Mouse (Mus musculus) intestine, embryonic 16.5 days (tissue): ENCODE results near the gene Fzd2. TPM values are rescaled to one million over a fixed set of nuclear protein-coding genes. Genes with fewer than 3 reads are reported as not detected.
A peak's percentile ranks its signal among the peaks of the same experiment; 100 is the strongest.

ENCODE experiments used
- ATAC-seq: fragments of 200-750 bp; cut with Nextera tagmentation; 2 replicates; pipeline ENCODE4 v1.8.0; 2017; ENCODE audit warnings: moderate TSS enrichment, moderate library complexity
- H3K27ac ChIP-seq: fragments of 300-500 bp; sonication (generic); 2 replicates; pipeline ENCODE4 v1.5.1; 2014; ENCODE audit warnings: mild to moderate bottlenecking, low read length
- H3K27me3 ChIP-seq: fragments of 300-500 bp; sonication (generic); replicated peaks from 2 replicates; pipeline ENCODE4 v1.6.1; 2014; ENCODE audit warnings: low read length, control low read depth, mixed read lengths; ENCODE audit not compliant: control insufficient read depth, insufficient read depth
- H3K36me3 ChIP-seq: fragments of 300-500 bp; sonication (generic); 2 replicates; pipeline ENCODE4 v1.6.1; 2014; ENCODE audit warnings: low read length, control low read depth; ENCODE audit not compliant: control insufficient read depth, insufficient read depth
- H3K4me1 ChIP-seq: fragments of 300-500 bp; sonication (generic); 2 replicates; pipeline ENCODE4 v1.6.1; 2014; ENCODE audit warnings: low read length, control low read depth, mixed read lengths; ENCODE audit not compliant: control insufficient read depth, insufficient read depth
- H3K4me2 ChIP-seq: fragments of 300-500 bp; sonication (generic); 2 replicates; pipeline ENCODE4 v1.6.1; 2014; ENCODE audit warnings: low read depth, low read length, control low read depth
- H3K4me3 ChIP-seq: fragments of 300-500 bp; sonication (generic); 2 replicates; pipeline ENCODE4 v1.5.1; 2014; ENCODE audit warnings: mild to moderate bottlenecking, low read length
- H3K9ac ChIP-seq: fragments of 300-500 bp; sonication (generic); 2 replicates; pipeline ENCODE4 v1.6.1; 2014; ENCODE audit warnings: low read depth, low read length
- H3K9me3 ChIP-seq: fragments of 300-500 bp; sonication (generic); 2 replicates; pipeline ENCODE4 v1.6.1; 2016; ENCODE audit warnings: low read length, control low read depth; ENCODE audit not compliant: control insufficient read depth
- WGBS: fragments of 180-500 bp; shearing (Covaris S2); extraction: QIAGEN DNeasy Blood & Tissue Kit; methylation state at CpG from one replicate; pipeline ENCODE4 v1.1.7; 2014; 5-methylcytosine and 5-hydroxymethylcytosine counted together
- polyA plus RNA-seq: library from polyadenylated mRNA; unstranded; fragments of >200 nt; fragmentation: Nextera tagmentation; extraction: Ambion mirVana; gene quantifications from 2 replicates; pipeline ENCODE4 v1.2.1, GENCODE M21; 2015

The Fzd2 gene
- polyA plus RNA-seq, 1 experiment from 2014 or later, result 9.4 TPM

GRCm38 (mm10) chr11:102579165-102580033, 24.8 kb upstream of the Fzd2 start, which contains the start of gene Gm11627:
Gene Gm11627 (minus strand): TSS chr11:102579461.
- peak; percentile 71 for ATAC-seq
- 19% methylated on average over 23 of the region's 23 CpGs for WGBS

GRCm38 (mm10) chr11:102580034-102580330, 24.2 kb upstream of the Fzd2 start:
- Histone ChIP-seq H3K27ac (peak overlapping the region; percentile 88), H3K4me2 (peak overlapping the region; percentile 57), H3K4me1 (peaks cover 23% of the 10 kb centered on the region), H3K9ac (peak overlapping the region; percentile 71), H3K27me3 (no peaks in the 10 kb centered on the region), H3K9me3 (no peaks in the 10 kb centered on the region), H3K36me3 (no peaks in the 10 kb centered on the region), H3K4me3 (peak overlapping the region; percentile 39)
- WGBS, result 68% methylated on average over 3 of the region's 3 CpGs
- ATAC-seq, result no peak

More at GRCm38 (mm10) chr11:102579165-102580033, 24.8 kb upstream of the Fzd2 start, which contains the start of gene Gm11627:
- Histone ChIP-seq H3K4me3 (peak within 1 kb of the TSS; percentile 39), H3K27me3 (no peaks in the 10 kb centered on the region), H3K9ac (peak within 1 kb of the TSS; percentile 71), H3K36me3 (no peaks in the 10 kb centered on the region), H3K4me1 (peaks cover 23% of the 10 kb centered on the region), H3K4me2 (peak within 1 kb of the TSS; percentile 57), H3K27ac (peak within 1 kb of the TSS; percentile 88), H3K9me3 (no peaks in the 10 kb centered on the region)

DNA sequence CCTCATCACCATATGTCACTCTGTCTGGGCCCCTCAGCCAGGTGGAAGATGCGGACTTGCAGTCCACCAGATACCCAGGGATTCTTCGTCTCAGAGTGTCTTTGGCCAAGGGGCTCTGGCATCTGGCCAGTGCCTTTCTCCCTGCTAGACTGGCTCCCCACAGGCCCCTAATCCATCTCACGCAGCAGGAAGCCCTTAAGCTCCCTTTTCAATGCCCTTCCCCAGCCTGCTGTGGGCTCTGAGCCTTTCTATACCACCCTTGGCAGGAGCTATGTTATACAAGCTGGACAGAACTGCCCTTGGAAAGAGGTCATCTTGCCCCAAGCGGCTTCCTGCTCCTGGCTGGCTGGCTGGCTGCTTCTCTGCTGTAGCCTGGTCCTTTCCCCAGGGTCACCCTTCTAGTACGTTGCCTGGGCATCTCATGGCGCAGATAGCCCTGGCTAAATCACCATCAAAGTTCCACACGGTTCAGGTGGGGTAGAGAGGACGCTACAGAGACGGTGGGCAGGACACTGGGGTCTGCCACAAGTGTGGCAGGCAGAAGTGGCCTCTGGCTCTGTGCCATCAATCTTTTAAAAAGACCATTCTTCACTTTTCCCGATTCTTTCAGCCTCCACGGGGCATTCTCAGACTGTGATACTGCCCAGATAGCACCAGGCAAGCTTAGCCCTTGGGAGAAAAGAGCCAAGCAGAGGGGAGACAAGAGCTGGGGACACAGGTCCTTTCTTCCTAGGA, 22.7 kb upstream of the Fzd2 start:
- 34% methylated on average over 11 of the region's 11 CpGs for WGBS
- no peak overlapping the region for H3K4me3 ChIP-seq
- peaks cover 23% of the 10 kb centered on the region for H3K4me1 ChIP-seq
- no peaks in the 10 kb centered on the region for H3K36me3 ChIP-seq
- ATAC-seq, result no peak
- H3K9ac ChIP-seq, result no peak overlapping the region
- no peak overlapping the region for H3K4me2 ChIP-seq
- H3K9me3 ChIP-seq, result peaks cover under 1% of the 10 kb centered on the region; the same call in 1 of the 2 replicates
- no peaks in the 10 kb centered on the region for H3K27me3 ChIP-seq
- H3K27ac ChIP-seq, result peak overlapping the region; percentile 82

DNA sequence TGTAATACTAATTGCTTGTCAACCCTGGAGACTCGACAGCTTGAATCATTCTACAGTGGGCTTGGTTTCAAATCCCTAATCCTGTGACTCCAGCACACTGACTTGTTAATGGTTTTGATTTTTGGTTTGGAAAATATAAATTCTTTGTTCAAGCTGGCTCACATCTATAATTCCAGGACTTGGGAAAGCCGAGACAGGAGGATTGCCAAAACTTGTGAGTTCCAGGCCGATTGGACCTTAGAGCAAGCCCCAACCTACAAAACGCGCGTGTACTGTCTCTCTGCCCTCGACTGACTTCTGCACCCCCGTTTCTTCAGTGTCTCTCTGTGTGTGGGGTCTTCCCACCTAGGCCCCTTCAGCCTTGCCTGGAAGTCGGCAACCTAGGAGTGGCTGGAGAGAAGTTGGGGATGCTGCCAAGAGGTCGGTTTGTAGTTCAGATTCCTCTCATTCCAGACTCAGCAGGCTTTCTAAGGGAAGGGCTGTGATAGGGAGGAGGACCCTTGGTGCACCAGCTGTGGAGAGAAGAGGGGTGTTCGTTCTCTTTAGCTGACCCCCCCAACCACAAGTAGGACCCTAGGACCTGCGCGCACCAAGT, 22.1 kb upstream of the Fzd2 start:
- peak overlapping the region; percentile 82 for H3K27ac ChIP-seq
- peak; percentile 28; the same call in 1 of the 2 replicates for ATAC-seq
- WGBS, result 25% methylated on average over 13 of the region's 13 CpGs
- H3K4me2 ChIP-seq, result no peak overlapping the region
- peaks cover 4% of the 10 kb centered on the region; the same call in 1 of the 2 replicates for H3K9me3 ChIP-seq
- no peak overlapping the region for H3K9ac ChIP-seq
- H3K27me3 ChIP-seq, result no peaks in the 10 kb centered on the region
- H3K4me3 ChIP-seq, result no peak overlapping the region
- no peaks in the 10 kb centered on the region for H3K36me3 ChIP-seq
- peaks cover 21% of the 10 kb centered on the region for H3K4me1 ChIP-seq

DNA sequence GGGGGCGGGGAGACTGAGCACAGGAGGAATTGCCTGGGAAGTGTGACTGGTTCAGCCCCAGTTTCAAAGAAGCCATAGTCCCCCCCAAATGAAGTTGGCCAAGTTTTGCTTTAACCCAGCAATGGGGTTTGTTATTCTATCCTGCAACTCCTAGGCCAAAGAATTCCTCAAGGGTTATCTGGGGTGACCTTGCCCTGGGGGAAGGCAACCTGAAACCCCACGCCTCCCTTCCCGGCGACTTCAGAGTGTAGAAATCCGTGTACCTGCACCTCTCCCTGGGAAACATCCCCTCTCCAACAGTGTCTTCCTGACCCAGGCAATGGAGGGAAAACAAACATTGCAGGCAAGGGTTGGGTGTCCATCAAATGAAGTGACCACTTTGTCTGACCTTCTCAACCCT, 21.5 kb upstream of the Fzd2 start:
- Histone ChIP-seq H3K9ac (no peak overlapping the region), H3K27me3 (no peaks in the 10 kb centered on the region), H3K4me3 (no peak overlapping the region), H3K36me3 (no peaks in the 10 kb centered on the region), H3K27ac (peak overlapping the region; percentile 82), H3K4me1 (peaks cover 19% of the 10 kb centered on the region), H3K9me3 (peaks cover 4% of the 10 kb centered on the region; the same call in 1 of the 2 replicates), H3K4me2 (no peak overlapping the region)
- no peak for ATAC-seq
- WGBS, result 29% methylated on average over 5 of the region's 5 CpGs

GRCm38 (mm10) chr11:102586445-102587130, 17.6 kb upstream of the Fzd2 start:
- H3K9ac ChIP-seq, result no peak overlapping the region
- ATAC-seq, result no peak

GRCm38 (mm10) chr11:102587554-102587953, 16.6 kb upstream of the Fzd2 start:
- H3K27ac ChIP-seq, result no peak overlapping the region
- peaks cover 4% of the 10 kb centered on the region; the same call in 1 of the 2 replicates for H3K9me3 ChIP-seq
- H3K4me3 ChIP-seq, result no peak overlapping the region
- peaks cover 5% of the 10 kb centered on the region; the same call in 1 of the 2 replicates for H3K4me1 ChIP-seq
- H3K9ac ChIP-seq, result no peak overlapping the region
- H3K27me3 ChIP-seq, result no peaks in the 10 kb centered on the region
- no peak overlapping the region for H3K4me2 ChIP-seq
- WGBS, result 87% methylated on average over 3 of the region's 3 CpGs
- no peaks in the 10 kb centered on the region for H3K36me3 ChIP-seq
- ATAC-seq, result no peak

More at GRCm38 (mm10) chr11:102586445-102587130, 17.6 kb upstream of the Fzd2 start:
- WGBS, result 94% methylated on average over 4 of the region's 4 CpGs
- Histone ChIP-seq H3K4me1 (peaks cover 9% of the 10 kb centered on the region), H3K27me3 (no peaks in the 10 kb centered on the region), H3K36me3 (no peaks in the 10 kb centered on the region), H3K4me3 (no peak overlapping the region), H3K9me3 (peaks cover 4% of the 10 kb centered on the region; the same call in 1 of the 2 replicates), H3K27ac (no peak overlapping the region), H3K4me2 (no peak overlapping the region)

DNA sequence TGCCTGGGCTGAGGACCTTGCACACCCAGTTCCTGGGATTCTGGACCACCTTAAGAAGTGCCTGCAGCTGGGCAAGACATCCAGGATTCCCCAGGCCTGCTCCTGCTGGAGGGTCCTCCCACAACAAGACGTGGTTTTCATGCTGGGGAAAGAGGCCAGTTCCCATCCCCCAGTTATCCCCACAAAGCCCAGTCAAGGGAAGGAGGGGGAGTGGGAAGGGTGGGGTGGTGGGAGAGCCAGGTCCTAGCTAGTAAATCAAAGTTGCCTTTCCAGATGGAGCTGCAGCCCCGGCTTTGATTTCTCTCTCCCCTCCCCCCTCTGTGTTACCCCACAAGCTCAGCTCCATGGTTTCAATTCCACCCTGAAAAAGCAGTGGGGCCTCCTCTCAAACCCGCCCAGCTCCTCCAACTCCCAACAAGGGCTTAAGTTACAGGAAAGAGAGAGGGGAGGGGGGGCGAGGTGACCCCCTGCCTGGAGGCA, 8.8 kb upstream of the Fzd2 start:
- H3K4me1 ChIP-seq, result no peaks in the 10 kb centered on the region
- no peak overlapping the region for H3K4me2 ChIP-seq
- H3K4me3 ChIP-seq, result no peak overlapping the region
- H3K9ac ChIP-seq, result no peak overlapping the region
- ATAC-seq, result peak; percentile 77
- peak overlapping the region; percentile 65 for H3K27ac ChIP-seq
- H3K9me3 ChIP-seq, result no peaks in the 10 kb centered on the region
- no peaks in the 10 kb centered on the region for H3K36me3 ChIP-seq
- no peaks in the 10 kb centered on the region for H3K27me3 ChIP-seq
- 19% methylated on average over 4 of the region's 4 CpGs for WGBS
